Mouse (Mus musculus): ENCODE measurements at regions not wholly inside any gene's neighbourhood (a gene's known extent, or its start where the extent isn't known, plus 50 kb on each side); places are given as distances from the start of the nearest gene placed in this dataset.

GRCm38 (mm10) chr7:75923951-75924467 lies 75.9 kb downstream of the Klhl25 start:
- in situ Hi-C loops (cut with MboI; ENCODE audit: low pct_unique_long_range_greater_than_20kb in 1 of 2, low sequenced_read_pairs in 2 of 2, unreplicated experiment in 1 of 2), result loop anchor here (25.0 kb wide), 1 partner anchor 438 kb away; no protein-coding TSS in a partner anchor

- in situ Hi-C loops (cut with MboI; ENCODE audit: low pct_unique_long_range_greater_than_20kb in 1 of 2, low sequenced_read_pairs in 2 of 2, unreplicated experiment in 1 of 2), result loop anchor here (25.0 kb wide), 2 partner anchors 90 to 1010 kb away; partner anchors contain the start of gene Klhl25 (in 1 of the 2)
These were observed 79.4 kb downstream of the Klhl25 start for GRCm38 (mm10) chr7:75927537-75927936.

- in situ Hi-C loops (cut with MboI; ENCODE audit: low pct_unique_long_range_greater_than_20kb in 1 of 2, low sequenced_read_pairs in 2 of 2, unreplicated experiment in 1 of 2), result loop anchor here (25.0 kb wide), 2 partner anchors 107 to 993 kb away; partner anchors contain the start of gene Klhl25 (in 1 of the 2)
These were observed 95.7 kb downstream of the Klhl25 start for GRCm38 (mm10) chr7:75943844-75944243.

DNA sequence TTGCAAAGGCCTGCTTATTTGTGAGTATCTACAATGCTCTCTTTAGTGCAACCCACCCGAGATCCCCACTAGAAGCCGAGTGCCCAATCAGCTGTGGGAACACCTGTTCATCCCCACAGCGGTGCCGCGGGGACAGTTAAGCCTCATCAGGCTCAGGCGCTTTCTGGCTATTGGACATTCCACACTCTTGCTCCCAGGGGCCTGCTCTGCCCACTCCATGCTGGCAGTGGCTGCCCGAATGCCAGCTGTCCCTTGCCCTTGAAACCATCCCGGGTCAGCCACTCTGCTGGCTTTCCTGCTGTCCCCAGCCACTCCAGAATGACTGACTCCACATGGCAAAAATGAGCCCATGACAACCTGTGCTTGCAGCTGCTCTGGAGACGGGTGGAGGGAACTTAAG lies 107.6 kb downstream of the Klhl25 start:
- in situ Hi-C loops (cut with MboI; ENCODE audit: low pct_unique_long_range_greater_than_20kb in 1 of 2, low sequenced_read_pairs in 2 of 2, unreplicated experiment in 1 of 2), result no loop called here

DNA sequence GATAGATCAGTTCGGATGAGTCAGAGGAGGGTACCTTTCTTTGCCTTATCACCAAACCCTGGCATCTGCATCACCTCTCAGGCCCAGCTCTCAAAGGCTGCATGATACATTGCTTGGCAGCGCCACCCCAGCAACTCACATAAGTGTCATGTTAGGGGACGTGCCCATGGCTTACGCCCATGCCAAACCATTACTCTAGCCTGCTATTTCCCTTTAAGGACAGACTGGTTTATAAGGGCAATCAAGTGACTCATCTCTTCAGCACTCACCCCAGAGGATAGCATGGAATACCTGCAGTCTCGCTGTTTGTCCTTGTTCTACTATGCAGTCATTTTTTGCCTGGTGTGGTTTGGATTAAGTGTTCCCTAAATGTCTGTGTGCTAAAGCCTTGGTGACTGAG lies 109.3 kb downstream of the Klhl25 start:
- in situ Hi-C loops (cut with MboI; ENCODE audit: low pct_unique_long_range_greater_than_20kb in 1 of 2, low sequenced_read_pairs in 2 of 2, unreplicated experiment in 1 of 2), result no loop called here

GRCm38 (mm10) chr7:75959903-75960620 lies 112.0 kb downstream of the Klhl25 start:
- in situ Hi-C loops (cut with MboI; ENCODE audit: low pct_unique_long_range_greater_than_20kb in 1 of 2, low sequenced_read_pairs in 2 of 2, unreplicated experiment in 1 of 2), result no loop called here

DNA sequence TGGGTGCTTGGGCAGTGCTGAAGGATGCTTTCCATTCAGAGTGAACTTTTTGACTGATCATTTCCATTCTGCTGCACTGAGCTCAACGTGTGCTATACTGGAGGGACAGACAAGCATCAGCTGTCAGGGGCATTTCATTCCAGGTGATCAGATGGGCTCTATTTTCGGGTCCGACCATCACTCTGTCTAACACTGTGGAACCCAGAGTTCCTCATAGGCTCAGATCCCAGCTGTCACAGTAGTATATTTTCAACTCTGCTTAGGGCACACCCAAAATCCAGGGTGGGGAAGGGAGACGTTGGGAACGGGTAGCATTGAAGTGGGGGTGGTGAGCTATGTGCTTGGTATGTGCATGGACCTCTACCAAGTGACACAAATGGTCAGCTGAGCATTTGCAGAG lies 120.1 kb downstream of the Klhl25 start:
- in situ Hi-C loops (cut with MboI; ENCODE audit: low pct_unique_long_range_greater_than_20kb in 1 of 2, low sequenced_read_pairs in 2 of 2, unreplicated experiment in 1 of 2), result no loop called here

DNA sequence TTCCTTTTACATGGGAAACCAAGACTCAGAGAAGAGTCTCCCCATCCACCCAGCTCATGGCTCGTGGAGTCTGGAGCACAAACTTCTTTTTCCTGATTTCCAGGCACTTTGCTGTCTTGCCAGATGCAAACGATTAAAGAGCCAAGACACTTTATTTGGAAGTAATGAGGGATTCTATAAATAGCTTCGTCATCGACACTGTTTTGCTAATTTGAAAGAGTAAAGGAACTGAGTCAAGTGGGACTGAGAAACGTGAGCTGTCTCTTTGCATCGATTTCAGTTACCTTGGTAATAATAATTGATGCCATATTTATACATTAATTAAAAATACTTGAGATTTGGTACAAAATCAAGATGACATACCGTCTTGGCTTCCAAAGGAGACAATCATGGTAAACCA lies 122.8 kb downstream of the Klhl25 start:
- in situ Hi-C loops (cut with MboI; ENCODE audit: low pct_unique_long_range_greater_than_20kb in 1 of 2, low sequenced_read_pairs in 2 of 2, unreplicated experiment in 1 of 2), result no loop called here

- in situ Hi-C loops (cut with MboI; ENCODE audit: low pct_unique_long_range_greater_than_20kb in 1 of 2, low sequenced_read_pairs in 2 of 2, unreplicated experiment in 1 of 2), result no loop called here
These were observed 123.6 kb downstream of the Klhl25 start for GRCm38 (mm10) chr7:75971706-75972105.

- in situ Hi-C loops (cut with MboI; ENCODE audit: low pct_unique_long_range_greater_than_20kb in 1 of 2, low sequenced_read_pairs in 2 of 2, unreplicated experiment in 1 of 2), result no loop called here
These were observed 133.4 kb downstream of the Klhl25 start for GRCm38 (mm10) chr7:75981560-75981959.

- in situ Hi-C loops (cut with MboI; ENCODE audit: low pct_unique_long_range_greater_than_20kb in 1 of 2, low sequenced_read_pairs in 2 of 2, unreplicated experiment in 1 of 2), result no loop called here
These were observed 135.1 kb downstream of the Klhl25 start for GRCm38 (mm10) chr7:75983029-75983808.

- in situ Hi-C loops (cut with MboI; ENCODE audit: low pct_unique_long_range_greater_than_20kb in 1 of 2, low sequenced_read_pairs in 2 of 2, unreplicated experiment in 1 of 2), result no loop called here
These were observed 135.7 kb downstream of the Klhl25 start for GRCm38 (mm10) chr7:75983809-75984171.

- in situ Hi-C loops (cut with MboI; ENCODE audit: low pct_unique_long_range_greater_than_20kb in 1 of 2, low sequenced_read_pairs in 2 of 2, unreplicated experiment in 1 of 2), result no loop called here
These were observed 150.7 kb downstream of the Klhl25 start for GRCm38 (mm10) chr7:75998853-75999252.

GRCm38 (mm10) chr7:75999324-75999907 lies 151.3 kb downstream of the Klhl25 start:
- in situ Hi-C loops (cut with MboI; ENCODE audit: low pct_unique_long_range_greater_than_20kb in 1 of 2, low sequenced_read_pairs in 2 of 2, unreplicated experiment in 1 of 2), result no loop called here

DNA sequence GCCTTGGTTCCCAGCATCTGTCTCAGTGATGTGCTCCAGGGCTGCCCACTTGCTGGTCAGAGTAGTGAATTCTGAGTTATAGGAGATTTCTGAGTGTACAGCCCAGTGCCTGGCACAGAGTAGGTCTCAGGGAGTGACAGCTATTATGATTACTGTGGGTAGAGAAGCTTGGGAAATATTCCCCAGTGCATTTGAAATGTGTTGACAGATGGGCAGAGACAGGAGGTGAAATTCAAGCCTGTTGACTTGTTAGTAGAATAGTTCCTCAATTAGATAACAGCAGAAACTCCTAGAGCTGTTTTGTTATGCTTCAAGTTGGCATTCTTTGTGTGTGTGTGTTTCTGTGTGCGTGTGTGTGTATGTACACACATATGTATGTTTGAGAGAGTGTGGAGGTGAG lies 152.9 kb downstream of the Klhl25 start:
- in situ Hi-C loops (cut with MboI; ENCODE audit: low pct_unique_long_range_greater_than_20kb in 1 of 2, low sequenced_read_pairs in 2 of 2, unreplicated experiment in 1 of 2), result no loop called here

- in situ Hi-C loops (cut with MboI; ENCODE audit: low pct_unique_long_range_greater_than_20kb in 1 of 2, low sequenced_read_pairs in 2 of 2, unreplicated experiment in 1 of 2), result no loop called here
These were observed 160.1 kb downstream of the Klhl25 start for GRCm38 (mm10) chr7:76008226-76008625.

DNA sequence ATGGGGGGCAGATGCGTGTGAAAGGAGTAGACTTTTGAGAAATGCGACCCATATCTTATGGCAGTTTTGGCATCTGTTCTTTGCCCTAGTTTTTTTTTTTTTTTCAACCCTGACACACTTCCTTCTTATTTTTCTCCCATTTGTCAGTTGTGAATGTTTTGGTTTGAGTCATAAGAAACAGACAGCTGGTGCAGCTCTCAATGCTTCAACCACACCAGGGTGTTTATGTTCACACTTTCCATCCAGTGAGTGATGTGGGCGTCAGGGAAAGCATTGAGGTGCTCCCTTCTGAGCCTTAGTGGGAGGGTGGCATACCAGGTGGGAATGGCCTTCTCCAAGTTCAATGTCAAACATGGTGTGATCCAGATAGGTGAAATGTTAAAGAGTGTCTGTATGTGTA lies 181.9 kb upstream of the Agbl1 start:
- in situ Hi-C loops (cut with MboI; ENCODE audit: low pct_unique_long_range_greater_than_20kb in 1 of 2, low sequenced_read_pairs in 2 of 2, unreplicated experiment in 1 of 2), result no loop called here

DNA sequence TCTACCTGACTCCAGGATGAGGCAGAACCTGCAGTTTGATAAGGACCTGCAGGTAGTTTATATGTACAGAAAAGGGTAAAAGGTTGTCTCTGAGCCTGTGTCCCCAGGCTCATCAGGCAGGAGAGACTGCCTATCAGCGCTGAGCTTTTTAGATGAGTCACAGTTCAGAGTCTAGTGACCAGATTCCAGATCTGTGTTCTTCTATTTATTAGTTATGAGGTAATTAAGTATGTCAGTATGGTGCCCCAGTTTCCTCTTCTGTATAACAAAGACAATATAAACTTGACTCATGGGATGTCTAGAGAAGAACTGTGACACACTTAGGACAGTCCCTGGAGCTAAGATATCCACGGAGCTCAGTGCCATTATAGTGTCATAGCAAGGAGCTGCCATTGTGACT lies 180.3 kb upstream of the Agbl1 start:
- in situ Hi-C loops (cut with MboI; ENCODE audit: low pct_unique_long_range_greater_than_20kb in 1 of 2, low sequenced_read_pairs in 2 of 2, unreplicated experiment in 1 of 2), result no loop called here

- in situ Hi-C loops (cut with MboI; ENCODE audit: low pct_unique_long_range_greater_than_20kb in 1 of 2, low sequenced_read_pairs in 2 of 2, unreplicated experiment in 1 of 2), result no loop called here
These were observed 175.8 kb upstream of the Agbl1 start for GRCm38 (mm10) chr7:76053843-76054242.
